Mouse (Mus musculus): ENCODE measurements around the gene Als2. TPM values are rescaled to one million over a fixed set of nuclear protein-coding genes. Genes with fewer than 3 reads are reported as not detected.

Gene Als2
- polyA plus RNA-seq, 1 experiment from 2014 or later, result 8.3 TPM

GRCm38 (mm10) chr1:59168556-59168955 lies 68.5 kb downstream of the Als2 start:
- Histone ChIP-seq H3K4me1 (ENCODE audit: control insufficient read depth, insufficient read depth, low read length) (0 out of 2 replicates have a peak, but pooled peaks cover 3% of the 10 kb centered on the region), H3K9ac (replicated peaks; ENCODE audit: low read depth, low read length) (no peak overlapping the region), H3K9me3 (ENCODE audit: control insufficient read depth, low read depth, low read length) (no peaks in the 10 kb centered on the region), H3K4me3 (ENCODE audit: low read depth, low read length) (no peak overlapping the region), H3K36me3 (ENCODE audit: control insufficient read depth, insufficient read depth, low read length) (peaks cover 4% of the 10 kb centered on the region; the same call in 1 of the 2 replicates), H3K27ac (ENCODE audit: low read length) (no peak overlapping the region), H3K27me3 (ENCODE audit: control insufficient read depth, insufficient read depth, low read length) (no peaks in the 10 kb centered on the region), H3K4me2 (replicated peaks; ENCODE audit: low read depth, low read length) (no peak overlapping the region)
- WGBS, result 47% methylated on average over 2 of the region's 2 CpGs
- no peak for ATAC-seq (ENCODE audit: insufficient number of reproducible peaks, insufficient read depth, low FRiP score, low read depth)

GRCm38 (mm10) chr1:59167654-59168425 lies 69.2 kb downstream of the Als2 start:
- no peak overlapping the region for H3K4me2 ChIP-seq (replicated peaks; ENCODE audit: low read depth, low read length)
- peaks cover 8% of the 10 kb centered on the region for H3K36me3 ChIP-seq (ENCODE audit: control insufficient read depth, insufficient read depth, low read length)
- no peaks in the 10 kb centered on the region for H3K27me3 ChIP-seq (ENCODE audit: control insufficient read depth, insufficient read depth, low read length)
- H3K27ac ChIP-seq (ENCODE audit: low read length), result no peak overlapping the region
- 0 out of 2 replicates have a peak, but pooled peaks cover 3% of the 10 kb centered on the region for H3K4me1 ChIP-seq (ENCODE audit: control insufficient read depth, insufficient read depth, low read length)
- H3K9me3 ChIP-seq (ENCODE audit: control insufficient read depth, low read depth, low read length), result no peaks in the 10 kb centered on the region
- WGBS, result 63% methylated on average over 4 of the region's 4 CpGs
- no peak for ATAC-seq (ENCODE audit: insufficient number of reproducible peaks, insufficient read depth, low FRiP score, low read depth)
- H3K9ac ChIP-seq (replicated peaks; ENCODE audit: low read depth, low read length), result no peak overlapping the region
- H3K4me3 ChIP-seq (ENCODE audit: low read depth, low read length), result no peak overlapping the region

GRCm38 (mm10) chr1:59166232-59166905 lies 70.7 kb downstream of the Als2 start:
- ATAC-seq (ENCODE audit: insufficient number of reproducible peaks, insufficient read depth, low FRiP score, low read depth), result no peak
- H3K4me3 ChIP-seq (ENCODE audit: low read depth, low read length), result no peak overlapping the region
- no peak overlapping the region for H3K9ac ChIP-seq (replicated peaks; ENCODE audit: low read depth, low read length)
- H3K9me3 ChIP-seq (ENCODE audit: control insufficient read depth, low read depth, low read length), result no peaks in the 10 kb centered on the region
- H3K4me1 ChIP-seq (ENCODE audit: control insufficient read depth, insufficient read depth, low read length), result no peaks in the 10 kb centered on the region
- H3K36me3 ChIP-seq (ENCODE audit: control insufficient read depth, insufficient read depth, low read length), result peaks cover 9% of the 10 kb centered on the region
- H3K4me2 ChIP-seq (replicated peaks; ENCODE audit: low read depth, low read length), result no peak overlapping the region
- H3K27me3 ChIP-seq (ENCODE audit: control insufficient read depth, insufficient read depth, low read length), result no peaks in the 10 kb centered on the region
- H3K27ac ChIP-seq (ENCODE audit: low read length), result no peak overlapping the region
- WGBS, result 84% methylated on average over 9 of the region's 9 CpGs

GRCm38 (mm10) chr1:59163918-59164317 lies 73.1 kb downstream of the Als2 start:
- H3K4me3 ChIP-seq (ENCODE audit: low read depth, low read length), result no peak overlapping the region
- H3K36me3 ChIP-seq (ENCODE audit: control insufficient read depth, insufficient read depth, low read length), result peaks cover 9% of the 10 kb centered on the region
- no peaks in the 10 kb centered on the region for H3K9me3 ChIP-seq (ENCODE audit: control insufficient read depth, low read depth, low read length)
- H3K27me3 ChIP-seq (ENCODE audit: control insufficient read depth, insufficient read depth, low read length), result no peaks in the 10 kb centered on the region
- 66% methylated on average over 5 of the region's 5 CpGs for WGBS
- H3K4me2 ChIP-seq (replicated peaks; ENCODE audit: low read depth, low read length), result no peak overlapping the region
- ATAC-seq (ENCODE audit: insufficient number of reproducible peaks, insufficient read depth, low FRiP score, low read depth), result no peak
- H3K9ac ChIP-seq (replicated peaks; ENCODE audit: low read depth, low read length), result no peak overlapping the region
- H3K27ac ChIP-seq (ENCODE audit: low read length), result no peak overlapping the region
- no peaks in the 10 kb centered on the region for H3K4me1 ChIP-seq (ENCODE audit: control insufficient read depth, insufficient read depth, low read length)

GRCm38 (mm10) chr1:59163030-59163461 lies 74.0 kb downstream of the Als2 start, which contains the start of gene Mpp4:
TSS of gene Mpp4 (minus strand) at chr1:59163389.
- Histone ChIP-seq H3K9me3 (ENCODE audit: control insufficient read depth, low read depth, low read length) (no peaks in the 10 kb centered on the region), H3K4me2 (replicated peaks; ENCODE audit: low read depth, low read length) (no peak within 1 kb of the TSS), H3K9ac (replicated peaks; ENCODE audit: low read depth, low read length) (no peak within 1 kb of the TSS), H3K4me3 (ENCODE audit: low read depth, low read length) (no peak within 1 kb of the TSS), H3K27ac (ENCODE audit: low read length) (no peak within 1 kb of the TSS), H3K4me1 (ENCODE audit: control insufficient read depth, insufficient read depth, low read length) (no peaks in the 10 kb centered on the region), H3K36me3 (ENCODE audit: control insufficient read depth, insufficient read depth, low read length) (peaks cover 9% of the 10 kb centered on the region), H3K27me3 (ENCODE audit: control insufficient read depth, insufficient read depth, low read length) (no peaks in the 10 kb centered on the region)
- no peak for ATAC-seq (ENCODE audit: insufficient number of reproducible peaks, insufficient read depth, low FRiP score, low read depth)
- WGBS, result 72% methylated on average over 12 of the region's 12 CpGs

- no peak overlapping the region for H3K27ac ChIP-seq (ENCODE audit: low read length)
- WGBS, result 76% methylated on average over 8 of the region's 8 CpGs
- H3K4me3 ChIP-seq (ENCODE audit: low read depth, low read length), result no peak overlapping the region
- no peaks in the 10 kb centered on the region for H3K27me3 ChIP-seq (ENCODE audit: control insufficient read depth, insufficient read depth, low read length)
- H3K9ac ChIP-seq (replicated peaks; ENCODE audit: low read depth, low read length), result no peak overlapping the region
- no peak for ATAC-seq (ENCODE audit: insufficient number of reproducible peaks, insufficient read depth, low FRiP score, low read depth)
- peaks cover 9% of the 10 kb centered on the region for H3K36me3 ChIP-seq (ENCODE audit: control insufficient read depth, insufficient read depth, low read length)
- H3K9me3 ChIP-seq (ENCODE audit: control insufficient read depth, low read depth, low read length), result no peaks in the 10 kb centered on the region
- no peak overlapping the region for H3K4me2 ChIP-seq (replicated peaks; ENCODE audit: low read depth, low read length)
- no peaks in the 10 kb centered on the region for H3K4me1 ChIP-seq (ENCODE audit: control insufficient read depth, insufficient read depth, low read length)
Measured at GRCm38 (mm10) chr1:59162309-59163024, 74.6 kb downstream of the Als2 start.

GRCm38 (mm10) chr1:59161396-59161795 lies 75.6 kb downstream of the Als2 start:
- no peak overlapping the region for H3K9ac ChIP-seq (replicated peaks; ENCODE audit: low read depth, low read length)
- peaks cover 9% of the 10 kb centered on the region for H3K36me3 ChIP-seq (ENCODE audit: control insufficient read depth, insufficient read depth, low read length)
- 87% methylated on average over 6 of the region's 6 CpGs for WGBS
- no peak overlapping the region for H3K4me3 ChIP-seq (ENCODE audit: low read depth, low read length)
- no peak for ATAC-seq (ENCODE audit: insufficient number of reproducible peaks, insufficient read depth, low FRiP score, low read depth)
- H3K4me1 ChIP-seq (ENCODE audit: control insufficient read depth, insufficient read depth, low read length), result no peaks in the 10 kb centered on the region
- no peak overlapping the region for H3K27ac ChIP-seq (ENCODE audit: low read length)
- no peak overlapping the region for H3K4me2 ChIP-seq (replicated peaks; ENCODE audit: low read depth, low read length)
- H3K27me3 ChIP-seq (ENCODE audit: control insufficient read depth, insufficient read depth, low read length), result no peaks in the 10 kb centered on the region
- no peaks in the 10 kb centered on the region for H3K9me3 ChIP-seq (ENCODE audit: control insufficient read depth, low read depth, low read length)

GRCm38 (mm10) chr1:59160871-59161270 lies 76.2 kb downstream of the Als2 start:
- no peaks in the 10 kb centered on the region for H3K9me3 ChIP-seq (ENCODE audit: control insufficient read depth, low read depth, low read length)
- no peak overlapping the region for H3K27ac ChIP-seq (ENCODE audit: low read length)
- H3K4me1 ChIP-seq (ENCODE audit: control insufficient read depth, insufficient read depth, low read length), result no peaks in the 10 kb centered on the region
- H3K9ac ChIP-seq (replicated peaks; ENCODE audit: low read depth, low read length), result no peak overlapping the region
- no peak overlapping the region for H3K4me3 ChIP-seq (ENCODE audit: low read depth, low read length)
- WGBS, result 88% methylated on average over 6 of the region's 6 CpGs
- no peaks in the 10 kb centered on the region for H3K27me3 ChIP-seq (ENCODE audit: control insufficient read depth, insufficient read depth, low read length)
- ATAC-seq (ENCODE audit: insufficient number of reproducible peaks, insufficient read depth, low FRiP score, low read depth), result no peak
- no peak overlapping the region for H3K4me2 ChIP-seq (replicated peaks; ENCODE audit: low read depth, low read length)
- peaks cover 5% of the 10 kb centered on the region for H3K36me3 ChIP-seq (ENCODE audit: control insufficient read depth, insufficient read depth, low read length)
